Mouse (Mus musculus) monocyte, adult 2 months (primary cell): ENCODE data around the gene Atp2c2.
A peak's percentile ranks its signal among the peaks of the same experiment; 100 is the strongest.

Experiments
- DNase-seq, 2 experiments: peaks; one replicate each; pipeline ENCODE4 v3.0.0; 2022; ENCODE audit warnings: low spot score in 2 of 2, low read depth in 1 of 2

Gene Atp2c2

DNA sequence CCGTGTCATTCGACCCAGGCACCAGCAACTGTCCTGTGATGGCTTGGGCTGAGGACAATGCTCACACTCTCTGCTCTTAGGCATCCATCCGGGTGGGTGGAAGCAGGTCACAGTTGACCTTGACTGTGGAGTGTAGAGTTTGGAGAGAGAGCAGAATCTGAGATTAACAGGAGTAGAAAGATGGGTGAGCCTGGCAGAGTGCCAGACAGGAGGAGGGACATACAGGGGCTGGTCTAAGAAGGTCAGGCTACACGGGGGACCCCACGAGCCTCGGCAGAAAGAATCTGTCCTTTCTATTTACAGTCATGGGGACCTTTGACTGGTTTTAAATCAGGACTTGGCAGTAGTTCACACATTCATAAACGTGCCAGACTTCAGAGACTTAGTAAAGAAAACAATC, 3.2 kb downstream of the Atp2c2 start:
- no peak for DNase-seq

- DNase-seq = no peak
Observed at GRCm38 (mm10) chr8:119707146-119707545, 7.3 kb downstream of the Atp2c2 start.

DNA sequence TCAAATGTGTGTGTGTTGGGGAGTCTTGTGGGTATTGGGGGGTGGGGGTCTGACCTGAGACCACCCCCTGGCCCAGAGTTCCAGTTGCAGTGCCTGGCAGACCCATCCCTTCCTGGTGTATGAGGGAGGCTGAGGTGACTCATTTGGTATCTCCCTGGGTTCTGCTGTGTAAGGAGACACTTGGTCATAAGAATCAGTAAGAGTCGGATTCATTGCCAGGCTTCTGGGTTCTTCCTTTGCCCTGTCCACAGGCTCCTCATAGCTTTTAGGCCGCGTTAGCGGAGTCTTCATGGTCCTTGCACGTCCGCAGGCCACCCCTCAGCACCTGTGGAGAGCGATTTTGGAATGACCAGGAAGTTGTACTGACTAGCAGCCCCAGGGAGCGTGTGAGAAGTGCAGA, 8.7 kb downstream of the Atp2c2 start:
- no peak for DNase-seq

- no peak for DNase-seq
Observed at GRCm38 (mm10) chr8:119708878-119709702, 9.3 kb downstream of the Atp2c2 start.

DNA sequence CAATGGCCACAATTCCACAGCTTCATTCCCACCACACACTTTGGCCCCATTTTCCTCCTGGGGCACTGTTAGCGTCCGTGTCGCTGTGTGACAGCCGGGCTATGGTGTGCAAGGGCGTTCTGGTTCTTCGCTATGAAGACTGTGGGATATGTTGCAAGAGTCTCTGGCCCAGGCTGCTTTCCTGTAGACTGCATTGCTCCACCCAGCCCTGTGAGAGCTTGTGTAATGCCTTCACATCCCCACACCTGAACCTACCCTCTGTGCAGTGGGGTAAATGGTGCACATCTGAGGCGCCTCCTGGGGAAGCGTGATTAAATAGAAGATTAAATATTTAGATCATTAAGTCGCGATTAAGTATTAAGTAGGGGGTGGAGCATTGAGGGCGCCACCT, 9.9 kb downstream of the Atp2c2 start:
- peak in 1 of 2 experiments; percentile 20 for DNase-seq

- DNase-seq = peak; percentile 41 to 73
Observed at GRCm38 (mm10) chr8:119712226-119712625, 12.4 kb downstream of the Atp2c2 start.

DNA sequence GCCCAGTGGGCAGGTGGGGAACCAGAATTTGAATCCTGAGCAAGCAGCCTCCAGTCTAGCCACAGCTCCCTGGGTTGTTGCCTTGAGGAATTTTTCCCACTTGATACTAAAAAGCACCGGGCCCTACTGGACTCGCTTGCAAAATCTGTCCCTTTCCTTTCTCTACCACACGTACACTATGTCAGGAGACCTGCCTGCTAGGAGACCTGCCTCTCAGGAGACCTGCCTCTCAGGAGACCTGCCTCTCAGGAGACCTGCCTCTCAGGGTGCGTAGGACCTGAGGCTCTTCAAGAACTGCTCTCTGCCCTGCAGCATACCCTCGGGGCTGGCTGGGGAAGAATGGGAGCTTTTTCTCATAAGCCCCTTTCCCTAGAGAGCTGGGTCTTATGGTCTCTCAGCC, 13.6 kb downstream of the Atp2c2 start:
- DNase-seq = no peak

DNA sequence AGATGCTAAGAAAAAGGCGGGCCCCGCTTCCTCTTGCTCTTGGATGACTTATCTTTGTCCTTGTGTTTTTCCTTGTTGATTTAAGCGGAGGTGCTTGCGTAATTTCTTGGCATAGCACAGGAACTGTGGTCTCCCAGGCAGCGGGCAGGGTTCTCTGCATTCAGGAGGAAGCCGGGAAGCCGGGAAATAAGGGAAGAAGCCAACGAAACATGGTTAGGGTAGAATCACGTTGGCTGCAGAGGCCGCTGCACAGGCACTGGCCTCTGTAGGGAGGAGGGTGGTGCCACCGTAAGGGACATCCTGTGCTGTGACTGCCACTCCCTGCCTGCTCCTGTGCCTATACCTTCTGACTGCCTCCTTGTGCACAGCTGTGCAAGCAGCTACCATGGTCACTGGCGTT, 15.4 kb downstream of the Atp2c2 start:
- no peak for DNase-seq

GRCm38 (mm10) chr8:119716730-119717299, 17.0 kb downstream of the Atp2c2 start:
- no peak for DNase-seq

- no peak for DNase-seq
Observed at GRCm38 (mm10) chr8:119717765-119718164, 18.0 kb downstream of the Atp2c2 start.

- DNase-seq = no peak
Observed at GRCm38 (mm10) chr8:119719011-119719501, 19.2 kb downstream of the Atp2c2 start.

DNA sequence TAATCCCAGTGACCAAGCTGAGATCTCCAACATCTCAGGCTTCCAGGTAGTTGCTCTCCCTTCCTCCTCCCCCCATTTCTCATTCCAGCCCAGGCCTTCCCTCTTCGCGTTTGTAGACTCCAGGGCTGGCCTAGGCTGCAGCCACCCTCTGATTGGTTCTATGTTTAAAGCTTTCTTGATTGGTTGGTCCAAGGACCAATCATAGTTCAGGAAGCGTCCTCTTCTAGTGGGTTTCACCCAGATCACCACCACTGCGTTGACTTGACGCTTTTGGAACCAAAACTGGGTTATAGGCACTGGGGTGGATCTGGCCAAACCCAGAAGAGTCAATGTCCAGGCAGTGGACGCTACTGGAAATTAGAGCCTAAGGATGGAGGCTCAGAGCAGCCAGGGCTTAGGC, 22.5 kb downstream of the Atp2c2 start:
- DNase-seq = no peak

GRCm38 (mm10) chr8:119723676-119724075, 23.9 kb downstream of the Atp2c2 start:
- DNase-seq = no peak

- no peak for DNase-seq
Observed at GRCm38 (mm10) chr8:119724596-119724995, 24.8 kb downstream of the Atp2c2 start.

GRCm38 (mm10) chr8:119727093-119727492, 27.3 kb downstream of the Atp2c2 start:
- DNase-seq = no peak

- DNase-seq = no peak
Observed at GRCm38 (mm10) chr8:119728351-119728895, 28.6 kb downstream of the Atp2c2 start.

- no peak for DNase-seq
Observed at GRCm38 (mm10) chr8:119732072-119732471, 32.3 kb downstream of the Atp2c2 start.

GRCm38 (mm10) chr8:119736348-119736917, 36.6 kb downstream of the Atp2c2 start:
- DNase-seq = no peak

DNA sequence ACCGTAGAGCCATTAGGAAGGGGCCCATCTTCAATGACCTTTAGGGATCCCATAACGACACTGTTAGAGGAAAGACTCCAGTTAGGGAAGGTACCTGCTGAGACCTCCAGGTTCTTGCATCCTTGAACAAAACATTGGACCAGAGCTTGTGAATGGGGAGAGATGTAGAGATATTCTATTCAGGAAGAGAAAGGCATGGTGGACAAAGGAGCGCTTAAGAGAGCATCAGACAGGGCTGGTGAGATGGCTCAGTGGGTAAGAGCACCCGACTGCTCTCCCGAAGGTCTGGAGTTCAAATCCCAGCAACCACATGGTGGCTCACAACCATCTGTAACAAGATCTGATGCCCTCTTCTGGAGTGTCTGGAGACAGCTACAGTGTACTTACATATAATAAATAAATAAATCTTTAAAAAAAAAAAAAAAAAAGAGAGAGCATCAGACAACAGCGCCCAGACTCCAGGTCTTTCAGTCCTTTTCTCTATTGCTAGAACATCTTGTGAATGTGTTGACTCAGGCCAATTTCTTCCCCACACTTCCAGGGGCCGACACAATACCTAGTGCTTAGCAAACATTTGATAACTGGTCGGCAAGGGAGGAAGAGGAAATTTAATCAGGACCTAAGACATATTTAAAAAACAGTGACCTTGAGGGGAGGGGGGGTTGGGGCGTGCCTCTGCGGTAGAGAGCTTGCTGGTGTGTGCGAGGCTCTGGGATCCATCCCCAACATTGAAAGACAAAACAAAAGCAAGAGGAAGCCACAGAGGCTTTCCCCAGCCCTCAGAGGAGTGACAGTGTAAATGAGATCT, 37.5 kb downstream of the Atp2c2 start:
- DNase-seq = no peak

DNA sequence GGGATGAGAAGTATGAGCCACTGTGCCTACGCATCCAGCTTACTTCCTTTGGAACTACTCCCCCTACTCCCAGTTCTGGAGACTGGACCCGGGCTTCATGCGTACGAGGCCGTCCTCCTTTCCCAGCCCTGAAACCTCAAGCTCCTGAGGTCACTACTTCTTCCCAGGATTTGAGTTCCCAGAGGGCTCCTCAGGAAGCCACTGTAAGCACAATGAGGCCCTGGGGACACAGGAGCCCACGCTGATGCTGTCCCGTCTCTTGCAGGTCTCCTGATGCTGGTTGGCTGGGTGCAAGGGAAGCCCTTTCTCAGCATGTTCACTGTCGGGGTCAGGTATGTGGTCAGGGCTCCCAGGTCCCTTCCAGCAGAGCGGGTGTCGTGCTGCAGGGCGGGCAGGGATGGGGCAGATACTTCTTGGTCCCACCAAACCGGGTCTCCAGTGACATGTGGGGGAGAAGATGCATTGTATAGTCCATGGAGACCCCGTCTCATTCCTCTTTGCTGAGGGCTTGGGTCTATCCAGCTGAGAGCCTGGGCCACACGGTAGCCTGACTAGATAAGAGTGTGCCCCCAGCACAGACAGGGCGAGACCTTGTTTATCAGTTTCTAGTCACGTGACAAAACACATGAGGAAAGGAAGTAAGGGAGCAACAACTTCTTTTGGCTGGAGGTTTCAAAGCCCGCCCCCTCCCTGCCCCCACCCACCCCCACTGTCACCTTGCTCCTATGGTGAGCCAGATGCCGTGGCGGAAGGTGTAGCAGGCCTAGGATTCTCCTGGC, 38.5 kb downstream of the Atp2c2 start:
- DNase-seq = no peak
